Mouse (Mus musculus): ENCODE measurements around the gene Krit1. TPM values are rescaled to one million over a fixed set of nuclear protein-coding genes. Genes with fewer than 3 reads are reported as not detected.
"Not testable (repeated sequence)": the region's sequence is repeated elsewhere in the genome, so short reads cannot be mapped to it uniquely, and the experiment has no call there.

The Krit1 gene
- polyA plus RNA-seq, 1 experiment from 2014 or later, result 12.7 TPM

DNA sequence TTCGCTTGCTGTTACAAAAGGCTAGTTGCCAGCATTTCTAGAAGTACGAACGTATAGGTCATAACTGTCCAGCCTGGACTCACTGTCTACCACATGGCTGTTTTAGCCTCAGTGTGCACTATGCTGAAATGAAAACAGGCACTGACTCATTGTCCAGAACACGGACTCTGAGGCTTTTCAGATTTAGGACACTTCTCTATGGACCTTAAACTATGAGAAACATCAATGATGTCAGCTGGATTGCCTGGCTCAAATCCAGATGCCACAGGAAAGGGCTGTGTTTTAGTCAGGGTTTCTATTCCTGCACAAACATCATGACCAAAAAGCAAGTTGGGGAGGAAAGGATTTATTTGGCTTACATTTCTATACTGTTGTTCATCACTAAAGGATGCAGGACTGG is 15.4 kb upstream of the Krit1 start:
- H3K36me3 ChIP-seq (replicated peaks; ENCODE audit: insufficient read depth, low read length), result no peaks in the 10 kb centered on the region
- no peak overlapping the region for H3K9ac ChIP-seq (replicated peaks)
- no peak for TF ChIP-seq EP300 (IDR thresholded peaks at IDR 0.05; ENCODE audit: low read depth)
- no peak for TF ChIP-seq CTCF (IDR thresholded peaks at IDR 0.05; ENCODE audit: low read depth)
- WGBS (ENCODE audit: insufficient replicate concordance), result 71% methylated on average over 4 of the region's 4 CpGs
- H3K4me3 ChIP-seq (ENCODE audit: low read depth, low read length), result no peak overlapping the region
- peak; percentile 51 for DNase-seq
- H3K27me3 ChIP-seq (ENCODE audit: insufficient read depth, low read length), result no peaks in the 10 kb centered on the region
- no peaks in the 10 kb centered on the region for H3K9me3 ChIP-seq (ENCODE audit: low read length)
- H3K4me1 ChIP-seq (ENCODE audit: insufficient read depth), result no peaks in the 10 kb centered on the region
- ATAC-seq, result peak; percentile 94
- H3K27ac ChIP-seq (ENCODE audit: low read depth), result no peak overlapping the region
- H3K4me2 ChIP-seq (ENCODE audit: low read depth, low read length), result no peak overlapping the region

DNA sequence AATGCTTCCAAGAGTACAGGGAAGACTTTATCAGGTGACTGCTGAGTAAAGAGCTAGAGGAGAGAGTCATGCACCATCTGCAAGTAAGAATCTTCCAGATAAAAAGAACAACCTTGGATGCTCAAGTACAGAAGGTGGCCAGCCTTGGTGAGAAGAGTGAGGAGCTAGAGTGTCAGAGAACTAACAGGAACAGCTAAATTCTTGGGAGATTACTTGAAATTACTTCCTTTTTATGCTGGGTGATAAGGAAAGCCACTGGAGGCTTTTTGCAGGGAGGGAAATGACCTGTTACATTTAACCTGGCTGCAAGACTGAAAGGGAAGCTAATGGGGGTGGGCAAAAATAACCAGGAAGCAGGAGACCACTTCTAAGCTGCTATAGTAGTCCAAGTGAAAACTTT is 11.9 kb upstream of the Krit1 start:
- Histone ChIP-seq H3K9ac (replicated peaks) (no peak overlapping the region), H3K4me2 (ENCODE audit: low read depth, low read length) (no peak overlapping the region), H3K27me3 (ENCODE audit: insufficient read depth, low read length) (no peaks in the 10 kb centered on the region), H3K27ac (ENCODE audit: low read depth) (no peak overlapping the region), H3K9me3 (ENCODE audit: low read length) (no peaks in the 10 kb centered on the region), H3K4me3 (ENCODE audit: low read depth, low read length) (no peak overlapping the region), H3K4me1 (ENCODE audit: insufficient read depth) (no peaks in the 10 kb centered on the region), H3K36me3 (replicated peaks; ENCODE audit: insufficient read depth, low read length) (no peaks in the 10 kb centered on the region)
- no peak for TF ChIP-seq EP300 (IDR thresholded peaks at IDR 0.05; ENCODE audit: low read depth)
- TF ChIP-seq CTCF (IDR thresholded peaks at IDR 0.05; ENCODE audit: low read depth), result no peak
- ATAC-seq (no peak), DNase-seq (no peak)

- not testable (repeated sequence) for H3K27me3 ChIP-seq (ENCODE audit: insufficient read depth, low read length)
- 96% methylated on average over 2 of the region's 2 CpGs for whole genome bisulfite sequencing (ENCODE audit: insufficient replicate concordance)
Observed at GRCm38 (mm10) chr5:3797101-3797500, 5.9 kb upstream of the Krit1 start.

GRCm38 (mm10) chr5:3798656-3799055 is 4.3 kb upstream of the Krit1 start:
- ATAC-seq; DNase-seq; H3K9me3 ChIP-seq (ENCODE audit: low read length); H3K27ac ChIP-seq (ENCODE audit: low read depth); H3K36me3 ChIP-seq (replicated peaks; ENCODE audit: insufficient read depth, low read length); H3K4me3 ChIP-seq (ENCODE audit: low read depth, low read length); H3K9ac ChIP-seq (replicated peaks); H3K4me2 ChIP-seq (ENCODE audit: low read depth, low read length); H3K27me3 ChIP-seq (ENCODE audit: insufficient read depth, low read length): not testable (repeated sequence)
- peaks cover 15% of the 10 kb centered on the region for H3K4me1 ChIP-seq (ENCODE audit: insufficient read depth)

More at GRCm38 (mm10) chr5:3797101-3797500, 5.9 kb upstream of the Krit1 start:
- not testable (repeated sequence) for H3K9me3 ChIP-seq (ENCODE audit: low read length); H3K27ac ChIP-seq (ENCODE audit: low read depth); H3K36me3 ChIP-seq (replicated peaks; ENCODE audit: insufficient read depth, low read length); DNase-seq; H3K4me3 ChIP-seq (ENCODE audit: low read depth, low read length); H3K4me2 ChIP-seq (ENCODE audit: low read depth, low read length); ATAC-seq; H3K9ac ChIP-seq (replicated peaks)
- peaks cover 13% of the 10 kb centered on the region for H3K4me1 ChIP-seq (ENCODE audit: insufficient read depth)

DNA sequence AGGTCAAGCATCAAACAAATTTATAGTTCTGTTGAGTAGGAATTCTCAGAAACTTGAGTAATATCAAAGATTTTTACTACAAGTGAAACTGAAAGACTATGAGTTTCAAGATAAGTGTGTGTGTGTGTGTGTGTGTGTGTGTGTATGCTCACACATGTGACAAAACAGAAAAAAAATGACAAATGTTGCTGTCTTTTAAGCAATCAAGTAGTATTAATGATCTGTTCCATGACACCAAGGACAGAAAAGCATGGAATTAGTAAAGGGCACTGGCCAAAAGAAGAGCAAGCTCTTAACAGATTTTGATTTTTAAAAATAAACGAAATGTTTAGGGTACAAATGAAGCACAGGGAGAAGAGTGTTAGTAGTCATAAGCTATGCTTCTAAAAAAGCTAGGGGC is 2.9 kb upstream of the Krit1 start:
- Histone ChIP-seq H3K27me3 (ENCODE audit: insufficient read depth, low read length) (no peaks in the 10 kb centered on the region), H3K4me1 (ENCODE audit: insufficient read depth) (peaks cover 15% of the 10 kb centered on the region), H3K9ac (replicated peaks) (no peak overlapping the region), H3K4me2 (ENCODE audit: low read depth, low read length) (no peak overlapping the region), H3K36me3 (replicated peaks; ENCODE audit: insufficient read depth, low read length) (no peaks in the 10 kb centered on the region), H3K9me3 (ENCODE audit: low read length) (no peaks in the 10 kb centered on the region), H3K4me3 (ENCODE audit: low read depth, low read length) (no peak overlapping the region), H3K27ac (ENCODE audit: low read depth) (no peak overlapping the region)
- 74% methylated on average over 1 of the region's 1 CpGs for WGBS (ENCODE audit: insufficient replicate concordance)
- ATAC-seq, result no peak
- DNase-seq, result no peak
- TF ChIP-seq EP300 (IDR thresholded peaks at IDR 0.05; ENCODE audit: low read depth), result no peak
- TF ChIP-seq CTCF (IDR thresholded peaks at IDR 0.05; ENCODE audit: low read depth), result no peak

DNA sequence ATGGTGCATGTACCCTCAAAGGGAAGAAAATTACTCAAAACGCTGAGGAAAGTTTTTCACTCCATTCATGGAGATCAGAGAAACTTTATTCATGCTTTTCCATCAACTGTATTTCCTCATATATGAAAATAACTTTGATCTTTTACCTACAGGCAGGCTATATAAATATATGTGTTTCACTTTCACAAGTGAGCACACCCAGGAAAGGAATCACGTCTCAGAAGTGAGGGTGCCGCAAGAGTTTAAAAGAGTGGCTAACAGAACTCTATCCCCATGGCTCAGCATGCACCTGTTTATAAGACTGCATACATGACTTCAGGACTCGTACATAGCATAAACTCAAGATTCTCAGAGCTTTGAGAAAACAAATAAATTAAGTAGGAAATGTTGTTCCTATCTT is 2.1 kb upstream of the Krit1 start:
- Histone ChIP-seq H3K4me3 (ENCODE audit: low read depth, low read length) (no peak overlapping the region), H3K9ac (replicated peaks) (no peak overlapping the region), H3K27me3 (ENCODE audit: insufficient read depth, low read length) (no peaks in the 10 kb centered on the region), H3K4me1 (ENCODE audit: insufficient read depth) (peaks cover 15% of the 10 kb centered on the region), H3K4me2 (ENCODE audit: low read depth, low read length) (0 out of 2 replicates have a peak overlapping the region, but pooled peaks have one; percentile 13), H3K36me3 (replicated peaks; ENCODE audit: insufficient read depth, low read length) (no peaks in the 10 kb centered on the region), H3K9me3 (ENCODE audit: low read length) (no peaks in the 10 kb centered on the region), H3K27ac (ENCODE audit: low read depth) (no peak overlapping the region)
- DNase-seq, result no peak
- WGBS (ENCODE audit: insufficient replicate concordance), result 66% methylated on average over 4 of the region's 4 CpGs
- no peak for TF ChIP-seq CTCF (IDR thresholded peaks at IDR 0.05; ENCODE audit: low read depth)
- no peak for TF ChIP-seq EP300 (IDR thresholded peaks at IDR 0.05; ENCODE audit: low read depth)
- ATAC-seq, result no peak

DNA sequence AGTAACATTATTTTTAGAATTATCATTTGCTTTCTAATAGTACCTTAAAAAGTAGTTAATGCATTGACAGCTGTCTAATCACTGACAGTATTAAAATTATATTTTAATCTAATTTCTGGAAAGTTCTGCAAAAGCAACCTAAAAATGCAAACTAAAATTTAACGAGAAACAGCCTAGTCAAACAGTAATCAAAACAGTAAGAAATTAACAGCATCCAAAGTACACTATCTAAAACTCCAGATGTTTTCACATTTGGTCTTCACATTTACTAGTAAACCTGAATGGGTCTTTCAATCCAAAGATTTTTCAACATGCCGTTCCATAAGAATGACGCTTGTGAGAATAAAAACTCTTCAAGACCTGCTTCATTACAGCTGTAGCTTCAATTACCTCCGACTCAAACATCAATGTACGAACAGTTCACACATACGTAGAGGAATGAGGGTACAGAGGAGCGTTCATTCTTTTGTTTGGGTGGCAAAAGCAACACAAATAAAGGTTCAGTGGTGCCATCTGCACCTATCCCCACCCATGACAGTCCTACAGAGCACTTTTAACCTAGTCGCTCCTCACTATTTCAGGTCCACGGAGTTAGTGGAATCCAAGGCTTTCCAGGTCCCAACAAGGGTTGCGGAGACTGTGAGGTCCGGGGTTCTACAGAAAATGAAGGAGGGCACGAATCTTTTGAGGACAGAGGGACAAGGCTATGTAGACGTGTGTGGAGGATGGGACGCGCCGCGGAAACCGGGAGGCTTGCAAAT is 1.1 kb upstream of the Krit1 start:
- TF ChIP-seq EP300 (IDR thresholded peaks at IDR 0.05; ENCODE audit: low read depth), result no peak
- Histone ChIP-seq H3K36me3 (replicated peaks; ENCODE audit: insufficient read depth, low read length) (no peaks in the 10 kb centered on the region), H3K9ac (replicated peaks) (peak overlapping the region; percentile 89), H3K4me3 (ENCODE audit: low read depth, low read length) (peak overlapping the region; percentile 89), H3K9me3 (ENCODE audit: low read length) (no peaks in the 10 kb centered on the region), H3K27me3 (ENCODE audit: insufficient read depth, low read length) (no peaks in the 10 kb centered on the region), H3K4me2 (ENCODE audit: low read depth, low read length) (peak overlapping the region; percentile 87), H3K27ac (ENCODE audit: low read depth) (peak overlapping the region; percentile 84), H3K4me1 (ENCODE audit: insufficient read depth) (peaks cover 15% of the 10 kb centered on the region)
- ATAC-seq, result peak; percentile 0; the same call in 1 of the 2 replicates
- DNase-seq, result no peak
- WGBS (ENCODE audit: insufficient replicate concordance), result 5% methylated on average over 18 of the region's 18 CpGs
